13 mouse cellular contexts compared by ENCODE assay signal in genomic region chr3:99930920-99931620, GRCm38 (mm10). TPM values are rescaled to one million over a fixed set of nuclear protein-coding genes. Genes with fewer than 3 reads are reported as not detected.
DNase-seq lines count a peak whose midpoint lies in the region; ATAC-seq and TF ChIP-seq lines count a peak whose summit lies in the region.
"Had no signal": no experiment of that assay in that cellular context is flagged by ENCODE, and none has a peak within 500 bp of the region (broad histone marks: within the 10 kb centered on the region; RNA-seq: fewer than 3 reads in every experiment).

No protein-coding gene starts in this region.

- H3K4me1 ChIP-seq in embryonic facial prominence, embryonic 14.5 days (ENCODE audit: control insufficient read depth, insufficient read depth, low read length) = peaks cover 16% of the 10 kb centered on the region
- H3K4me1 ChIP-seq in intestine, embryonic 16.5 days (ENCODE audit: control insufficient read depth, insufficient read depth, low read length) = no peaks in the 10 kb centered on the region
- H3K4me1 ChIP-seq in forebrain, postnatal 0 days (ENCODE audit: insufficient read depth) = no peaks in the 10 kb centered on the region
- H3K4me1 ChIP-seq: heart, embryonic 12.5 days had no signal

- POLR2A ChIA-PET in Patski (lab: Charles Lee) = no interaction called here

- intact Hi-C loops in heart, postnatal 25 days (cut with DNase I) = no loop called here

- peak; percentile 77 for DNase-seq in Patski (ENCODE audit: low read depth, low spot score)
- peak; percentile 88 for DNase-seq in embryonic facial prominence, embryonic 14.5 days (ENCODE audit: low spot score)
- DNase-seq in large intestine, adult 2 months (ENCODE audit: low read depth, low spot score) = peak; percentile 81
- DNase-seq in retina, embryonic 14.5 days (ENCODE audit: low spot score) = no peak
- DNase-seq in heart, postnatal 25 days (ENCODE audit: low spot score) = no peak
- no peak for DNase-seq in forebrain, postnatal 0 days
- no peak for DNase-seq in right cerebral cortex, adult 18-20 months
- DNase-seq: cerebellum, adult 11 months; lung, embryonic 14.5 days had no signal

- H3K9ac ChIP-seq in embryonic facial prominence, embryonic 14.5 days (ENCODE audit: low read depth, low read length) = no peak overlapping the region
- no peak overlapping the region for H3K9ac ChIP-seq in intestine, embryonic 16.5 days (ENCODE audit: low read depth, low read length)
- no peak overlapping the region for H3K9ac ChIP-seq in forebrain, postnatal 0 days
- H3K9ac ChIP-seq: heart, embryonic 12.5 days; hindbrain, embryonic 14.5 days; lung, embryonic 14.5 days had no signal

- no peaks in the 10 kb centered on the region for H3K27me3 ChIP-seq in Patski
- H3K27me3 ChIP-seq in embryonic facial prominence, embryonic 14.5 days (replicated peaks; ENCODE audit: control insufficient read depth, insufficient read depth, low read length) = no peaks in the 10 kb centered on the region
- no peaks in the 10 kb centered on the region for H3K27me3 ChIP-seq in intestine, embryonic 16.5 days (replicated peaks; ENCODE audit: control insufficient read depth, insufficient read depth, low read length)
- H3K27me3 ChIP-seq in forebrain, postnatal 0 days (ENCODE audit: insufficient read depth, low read length) = no peaks in the 10 kb centered on the region

- peak; percentile 63 for ATAC-seq in Patski
- peak; percentile 76; the same call in 1 of the 2 replicates for ATAC-seq in embryonic facial prominence, embryonic 14.5 days (ENCODE audit: low read depth)
- ATAC-seq in intestine, embryonic 16.5 days = peak; percentile 90
- no peak for ATAC-seq in forebrain, postnatal 0 days

- in situ Hi-C loops in Patski (cut with MboI; ENCODE audit: low pct_unique_long_range_greater_than_20kb) = no loop called here

- H3K4me2 ChIP-seq in embryonic facial prominence, embryonic 14.5 days (ENCODE audit: low read depth, low read length) = peak overlapping the region; percentile 18; the same call in 1 of the 2 replicates
- H3K4me2 ChIP-seq in intestine, embryonic 16.5 days (ENCODE audit: low read depth, low read length) = 0 out of 2 replicates have a peak overlapping the region, but pooled peaks have one; percentile 1
- H3K4me2 ChIP-seq in forebrain, postnatal 0 days (ENCODE audit: low read depth) = no peak overlapping the region
- H3K4me2 ChIP-seq: heart, embryonic 12.5 days; hindbrain, embryonic 14.5 days; lung, embryonic 14.5 days had no signal

- no peaks in the 10 kb centered on the region for H3K36me3 ChIP-seq in embryonic facial prominence, embryonic 14.5 days (ENCODE audit: control insufficient read depth, insufficient read depth, low read length)
- H3K36me3 ChIP-seq in intestine, embryonic 16.5 days (ENCODE audit: control insufficient read depth, insufficient read depth, low read length) = no peaks in the 10 kb centered on the region
- no peaks in the 10 kb centered on the region for H3K36me3 ChIP-seq in forebrain, postnatal 0 days (ENCODE audit: insufficient read depth)
- H3K36me3 ChIP-seq: heart, embryonic 12.5 days had no signal

- 24% methylated on average over 12 of the region's 12 CpGs for WGBS in embryonic facial prominence, embryonic 14.5 days
- 55% methylated on average over 12 of the region's 12 CpGs for WGBS in intestine, embryonic 16.5 days
- 20% methylated on average over 12 of the region's 12 CpGs for WGBS in large intestine, adult 2 months
- WGBS in forebrain, postnatal 0 days = 78% methylated on average over 12 of the region's 12 CpGs

- peak overlapping the region; percentile 44 for H3K27ac ChIP-seq in embryonic facial prominence, embryonic 14.5 days (replicated peaks; ENCODE audit: low read depth, low read length)
- H3K27ac ChIP-seq in intestine, embryonic 16.5 days (ENCODE audit: low read length) = peak overlapping the region; percentile 42
- H3K27ac ChIP-seq in forebrain, postnatal 0 days (ENCODE audit: low read depth, low read length) = no peak overlapping the region
- H3K27ac ChIP-seq: hindbrain, embryonic 14.5 days had no signal

- TF ChIP-seq CTCF in Patski (IDR thresholded peaks at IDR 0.05) = no peak
- TF ChIP-seq CTCF in forebrain, postnatal 0 days (IDR thresholded peaks at IDR 0.05; ENCODE audit: low read depth) = no peak

- CTCF ChIA-PET in Patski (lab: Charles Lee) = interaction anchor here (1.4 kb wide), 1 partner anchor 90 kb away, joined by 3 read pairs; no protein-coding TSS in a partner anchor

- H3K4me3 ChIP-seq in embryonic facial prominence, embryonic 14.5 days (ENCODE audit: low read depth, low read length) = no peak overlapping the region
- H3K4me3 ChIP-seq in intestine, embryonic 16.5 days (ENCODE audit: low read length) = no peak overlapping the region
- H3K4me3 ChIP-seq in forebrain, postnatal 0 days (ENCODE audit: low read depth, low read length) = no peak overlapping the region
- H3K4me3 ChIP-seq: erythroblast, embryonic 14.5 days; heart, embryonic 12.5 days had no signal

- H3K9me3 ChIP-seq in embryonic facial prominence, embryonic 14.5 days (ENCODE audit: control insufficient read depth, low read length) = no peaks in the 10 kb centered on the region
- H3K9me3 ChIP-seq in intestine, embryonic 16.5 days (ENCODE audit: control insufficient read depth, low read length) = no peaks in the 10 kb centered on the region
- H3K9me3 ChIP-seq in forebrain, postnatal 0 days (ENCODE audit: low read length) = no peaks in the 10 kb centered on the region
- H3K9me3 ChIP-seq: heart, embryonic 12.5 days had no signal

RNA-seq across cellular contexts. Expression of gene Spag17, which starts 45.9 kb away (rescaled TPM):
- 0.06 TPM for polyA plus RNA-seq in Patski (2021)
- 1.7 and 2.4 TPM in 2 replicates for polyA plus RNA-seq in embryonic facial prominence, embryonic 14.5 days (2014; fragmentation: Nextera tagmentation; extraction: Ambion mirVana)
- polyA plus RNA-seq in intestine, embryonic 16.5 days (2015; fragmentation: Nextera tagmentation; extraction: Ambion mirVana) = 0.33 TPM in 1 of 2 replicates, not detected in the other
- not detected in 2 replicates for polyA plus RNA-seq in large intestine, adult 2 months (2012; rRNA removed)
- not detected for total RNA-seq in heart, postnatal 25 days (2021)
- total RNA-seq in forebrain, postnatal 0 days (2014; rRNA removed) = 0.31 and 0.62 TPM in 2 replicates
- 0.68 and 1.7 TPM in 2 replicates for polyA plus RNA-seq in forebrain, postnatal 0 days (2015; fragmentation: Nextera tagmentation; extraction: Ambion mirVana)
- polyA plus RNA-seq: erythroblast, embryonic 14.5 days had no signal

Comparison
In these comparisons a context has a peak if more than half of its experiments do, and no peak if none do; other contexts are left out.
1. DNase-seq: peak in Patski (single experiment), embryonic facial prominence, embryonic 14.5 days (single experiment) and large intestine, adult 2 months (single experiment); none in retina, embryonic 14.5 days (single experiment), heart, postnatal 25 days (single experiment), forebrain, postnatal 0 days (single experiment) and right cerebral cortex, adult 18-20 months (single experiment).